Mouse (Mus musculus): ENCODE measurements around the gene Gid4. TPM values are rescaled to one million over a fixed set of nuclear protein-coding genes. Genes with fewer than 3 reads are reported as not detected.

Gene Gid4
- polyA plus RNA-seq, 1 experiment, result 8.1 TPM

GRCm38 (mm10) chr11:60475668-60476362 is 58.9 kb downstream of the Gid4 start:
- no peaks in the 10 kb centered on the region for H3K79me2 ChIP-seq (ENCODE audit: control insufficient read depth, insufficient read depth)
- no peak overlapping the region for H3K4me2 ChIP-seq (ENCODE audit: low read depth)
- TF ChIP-seq SRF (IDR thresholded peaks at IDR 0.05; ENCODE audit: control insufficient read depth, insufficient read length, low read depth) (no peak), POLR2AphosphoS2 (IDR thresholded peaks at IDR 0.05; ENCODE audit: insufficient read length, low read depth) (no peak), TCF12 (IDR thresholded peaks at IDR 0.05; ENCODE audit: insufficient read depth, poor library complexity, severe bottlenecking) (no peak), MYOG (IDR thresholded peaks at IDR 0.05; ENCODE audit: control insufficient read depth in 1 of 3, insufficient read depth in 1 of 3, insufficient read length in 2 of 3, low read depth in 2 of 3) (no peak), CEBPB (IDR thresholded peaks at IDR 0.05; ENCODE audit: insufficient read depth, poor library complexity, severe bottlenecking) (no peak), TCF3 (IDR thresholded peaks at IDR 0.05; ENCODE audit: insufficient read length, low read depth) (no peak), MAX (IDR thresholded peaks at IDR 0.05; ENCODE audit: low read depth) (no peak), USF1 (IDR thresholded peaks at IDR 0.05; ENCODE audit: low read depth) (no peak), REST (IDR thresholded peaks at IDR 0.05; ENCODE audit: insufficient read depth, insufficient read length) (no peak), POLR2A (IDR thresholded peaks at IDR 0.05; ENCODE audit: insufficient read length, low read depth) (no peak), E2F4 (IDR thresholded peaks at IDR 0.05; ENCODE audit: insufficient read depth) (no peak), MYOD1 (IDR thresholded peaks at IDR 0.05; ENCODE audit: control insufficient read depth in 1 of 3, insufficient read length in 2 of 3, low read depth in 2 of 3) (no peak)
- H3K36me3 ChIP-seq (ENCODE audit: control insufficient read depth, insufficient read depth), result no peaks in the 10 kb centered on the region
- no peak overlapping the region for H3K4me3 ChIP-seq
- peaks cover 25% of the 10 kb centered on the region for H3K27me3 ChIP-seq (ENCODE audit: control insufficient read depth, insufficient read depth, insufficient read length)
- no peak overlapping the region for H3ac ChIP-seq (ENCODE audit: control insufficient read depth, insufficient read length)

GRCm38 (mm10) chr11:60478121-60478520 is 61.2 kb downstream of the Gid4 start:
- Histone ChIP-seq H3K79me2 (ENCODE audit: control insufficient read depth, insufficient read depth) (no peaks in the 10 kb centered on the region), H3K4me3 (no peak overlapping the region), H3K27me3 (ENCODE audit: control insufficient read depth, insufficient read depth, insufficient read length) (peaks cover 42% of the 10 kb centered on the region), H3ac (ENCODE audit: control insufficient read depth, insufficient read length) (no peak overlapping the region), H3K36me3 (ENCODE audit: control insufficient read depth, insufficient read depth) (no peaks in the 10 kb centered on the region), H3K4me2 (ENCODE audit: low read depth) (no peak overlapping the region)
- TF ChIP-seq TCF3 (IDR thresholded peaks at IDR 0.05; ENCODE audit: insufficient read length, low read depth), result no peak
- no peak for TF ChIP-seq POLR2AphosphoS2 (IDR thresholded peaks at IDR 0.05; ENCODE audit: insufficient read length, low read depth)
- no peak for TF ChIP-seq SRF (IDR thresholded peaks at IDR 0.05; ENCODE audit: control insufficient read depth, insufficient read length, low read depth)
- no peak for TF ChIP-seq POLR2A (IDR thresholded peaks at IDR 0.05; ENCODE audit: insufficient read length, low read depth)
- no peak for TF ChIP-seq USF1 (IDR thresholded peaks at IDR 0.05; ENCODE audit: low read depth)
- TF ChIP-seq MYOD1 (IDR thresholded peaks at IDR 0.05; ENCODE audit: control insufficient read depth in 1 of 3, insufficient read length in 2 of 3, low read depth in 2 of 3), result no peak
- TF ChIP-seq MAX (IDR thresholded peaks at IDR 0.05; ENCODE audit: low read depth), result no peak
- no peak for TF ChIP-seq TCF12 (IDR thresholded peaks at IDR 0.05; ENCODE audit: insufficient read depth, poor library complexity, severe bottlenecking)
- TF ChIP-seq CEBPB (IDR thresholded peaks at IDR 0.05; ENCODE audit: insufficient read depth, poor library complexity, severe bottlenecking), result no peak
- no peak for TF ChIP-seq MYOG (IDR thresholded peaks at IDR 0.05; ENCODE audit: control insufficient read depth in 1 of 3, insufficient read depth in 1 of 3, insufficient read length in 2 of 3, low read depth in 2 of 3)
- TF ChIP-seq REST (IDR thresholded peaks at IDR 0.05; ENCODE audit: insufficient read depth, insufficient read length), result no peak
- no peak for TF ChIP-seq E2F4 (IDR thresholded peaks at IDR 0.05; ENCODE audit: insufficient read depth)

- no peak overlapping the region for H3K4me2 ChIP-seq (ENCODE audit: low read depth)
- peaks cover 69% of the 10 kb centered on the region for H3K27me3 ChIP-seq (ENCODE audit: control insufficient read depth, insufficient read depth, insufficient read length)
- no peak overlapping the region for H3ac ChIP-seq (ENCODE audit: control insufficient read depth, insufficient read length)
- no peaks in the 10 kb centered on the region for H3K79me2 ChIP-seq (ENCODE audit: control insufficient read depth, insufficient read depth)
- H3K4me3 ChIP-seq, result no peak overlapping the region
- H3K36me3 ChIP-seq (ENCODE audit: control insufficient read depth, insufficient read depth), result no peaks in the 10 kb centered on the region
- TF ChIP-seq E2F4 (IDR thresholded peaks at IDR 0.05; ENCODE audit: insufficient read depth) (no peak), POLR2AphosphoS2 (IDR thresholded peaks at IDR 0.05; ENCODE audit: insufficient read length, low read depth) (no peak), TCF3 (IDR thresholded peaks at IDR 0.05; ENCODE audit: insufficient read length, low read depth) (no peak), MYOD1 (IDR thresholded peaks at IDR 0.05; ENCODE audit: control insufficient read depth in 1 of 3, insufficient read length in 2 of 3, low read depth in 2 of 3) (no peak), USF1 (IDR thresholded peaks at IDR 0.05; ENCODE audit: low read depth) (no peak), CEBPB (IDR thresholded peaks at IDR 0.05; ENCODE audit: insufficient read depth, poor library complexity, severe bottlenecking) (no peak), SRF (IDR thresholded peaks at IDR 0.05; ENCODE audit: control insufficient read depth, insufficient read length, low read depth) (no peak), MAX (IDR thresholded peaks at IDR 0.05; ENCODE audit: low read depth) (no peak), TCF12 (IDR thresholded peaks at IDR 0.05; ENCODE audit: insufficient read depth, poor library complexity, severe bottlenecking) (no peak), POLR2A (IDR thresholded peaks at IDR 0.05; ENCODE audit: insufficient read length, low read depth) (no peak)
These were observed 69.3 kb downstream of the Gid4 start for GRCm38 (mm10) chr11:60486267-60486666.

- H3K36me3 ChIP-seq (ENCODE audit: control insufficient read depth, insufficient read depth), result no peaks in the 10 kb centered on the region
- no peaks in the 10 kb centered on the region for H3K79me2 ChIP-seq (ENCODE audit: control insufficient read depth, insufficient read depth)
- H3K27me3 ChIP-seq (ENCODE audit: control insufficient read depth, insufficient read depth, insufficient read length), result peaks cover 79% of the 10 kb centered on the region
- H3ac ChIP-seq (ENCODE audit: control insufficient read depth, insufficient read length), result no peak overlapping the region
- TF ChIP-seq SRF (IDR thresholded peaks at IDR 0.05; ENCODE audit: control insufficient read depth, insufficient read length, low read depth) (no peak), USF1 (IDR thresholded peaks at IDR 0.05; ENCODE audit: low read depth) (no peak), MYOD1 (IDR thresholded peaks at IDR 0.05; ENCODE audit: control insufficient read depth in 1 of 3, insufficient read length in 2 of 3, low read depth in 2 of 3) (no peak), POLR2A (IDR thresholded peaks at IDR 0.05; ENCODE audit: insufficient read length, low read depth) (no peak), E2F4 (IDR thresholded peaks at IDR 0.05; ENCODE audit: insufficient read depth) (no peak), REST (IDR thresholded peaks at IDR 0.05; ENCODE audit: insufficient read depth, insufficient read length) (no peak)
- no peak overlapping the region for H3K4me3 ChIP-seq
- no peak overlapping the region for H3K4me2 ChIP-seq (ENCODE audit: low read depth)
These were observed 75.8 kb downstream of the Gid4 start for GRCm38 (mm10) chr11:60492726-60493125.
